18 mouse cellular contexts compared by ENCODE assay signal in the genomic region with DNA sequence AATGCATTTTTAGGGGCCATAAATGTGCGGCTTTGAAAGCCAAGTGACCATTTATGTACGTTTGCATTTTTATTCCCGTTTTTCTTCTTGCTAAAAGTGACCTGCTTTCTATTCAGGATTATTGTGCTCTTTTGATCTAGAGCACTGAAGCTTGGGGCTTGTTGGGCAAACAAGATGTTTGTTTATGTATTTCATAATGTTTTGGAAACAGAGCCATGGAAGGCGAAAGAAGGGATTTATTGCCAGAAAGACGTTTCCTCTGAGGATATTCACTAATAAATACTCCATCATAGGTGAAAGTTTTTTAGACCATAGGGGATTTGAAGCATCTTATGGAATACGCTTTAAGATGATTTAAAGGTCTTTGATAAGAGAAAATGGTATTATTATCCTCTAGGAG. TPM values are rescaled to one million over a fixed set of nuclear protein-coding genes. Genes with fewer than 3 reads are reported as not detected.
DNase-seq lines count a peak whose midpoint lies in the region; ATAC-seq and TF ChIP-seq lines count a peak whose summit lies in the region.
"Had no signal": no experiment of that assay in that cellular context is flagged by ENCODE, and none has a peak within 500 bp of the region (broad histone marks: within the 10 kb centered on the region; RNA-seq: fewer than 3 reads in every experiment).

No protein-coding gene starts in this region.

- DNase-seq in lung, embryonic 14.5 days, result peak; percentile 27
- no peak for DNase-seq in lung, adult 2 months
- DNase-seq in lung, postnatal 0 days (ENCODE audit: low spot score), result peak; percentile 35
- DNase-seq in lung, postnatal 25 days (ENCODE audit: low spot score), result no peak
- DNase-seq in adipocyte (ENCODE audit: low spot score), result peak; percentile 77
- no peak for DNase-seq in limb, embryonic 10.5 days (ENCODE audit: low spot score)
- DNase-seq: adrenal gland, adult 8-10 months; adrenal gland, postnatal 14 days; adrenal gland, postnatal 36 days; cerebellum, adult 11-12 months; cerebellum, adult 2 months; cerebellum, adult 9-10 months; cerebellum, postnatal 10 days; cerebellum, postnatal 25 days had no signal

- H3K9me3 ChIP-seq in lung, embryonic 14.5 days (ENCODE audit: low read depth, low read length), result no peaks in the 10 kb centered on the region
- H3K9me3 ChIP-seq in lung, postnatal 0 days (ENCODE audit: low read length), result no peaks in the 10 kb centered on the region
- no peaks in the 10 kb centered on the region for H3K9me3 ChIP-seq in limb, embryonic 10.5 days (replicated peaks)
- H3K9me3 ChIP-seq: embryonic facial prominence, embryonic 10.5 days; embryonic facial prominence, embryonic 12.5 days; forebrain, embryonic 13.5 days; forebrain, embryonic 15.5 days had no signal

- TF ChIP-seq POLR2A in lung, adult 2 months (IDR thresholded peaks at IDR 0.05; ENCODE audit: borderline replicate concordance, extremely low read depth, low read depth, low read length), result no peak

- H3K4me3 ChIP-seq in lung, embryonic 14.5 days (ENCODE audit: low read depth, low read length), result no peak overlapping the region
- H3K4me3 ChIP-seq in lung, adult 2 months (replicated peaks; ENCODE audit: extremely low read depth, low read depth, low read length), result no peak overlapping the region
- no peak overlapping the region for H3K4me3 ChIP-seq in lung, postnatal 0 days (ENCODE audit: low read depth, low read length)
- H3K4me3 ChIP-seq in limb, embryonic 10.5 days, result no peak overlapping the region
- H3K4me3 ChIP-seq: embryonic facial prominence, embryonic 10.5 days; embryonic facial prominence, embryonic 12.5 days; forebrain, embryonic 13.5 days; forebrain, embryonic 15.5 days had no signal

- no peaks in the 10 kb centered on the region for H3K36me3 ChIP-seq in lung, embryonic 14.5 days (ENCODE audit: insufficient read depth)
- no peaks in the 10 kb centered on the region for H3K36me3 ChIP-seq in lung, postnatal 0 days (ENCODE audit: insufficient read depth, low read length)
- no peaks in the 10 kb centered on the region for H3K36me3 ChIP-seq in limb, embryonic 10.5 days
- H3K36me3 ChIP-seq: embryonic facial prominence, embryonic 10.5 days; embryonic facial prominence, embryonic 12.5 days; forebrain, embryonic 15.5 days had no signal

- 56% methylated on average over 6 of the region's 6 CpGs for WGBS in lung, embryonic 14.5 days
- 44% methylated on average over 6 of the region's 6 CpGs for WGBS in lung, adult 2 months
- WGBS in lung, postnatal 0 days, result 50% methylated on average over 6 of the region's 6 CpGs
- WGBS in limb, embryonic 10.5 days, result 89% methylated on average over 6 of the region's 6 CpGs

- no peak for ATAC-seq in lung, embryonic 14.5 days (ENCODE audit: insufficient read depth)
- no peak for ATAC-seq in lung, postnatal 0 days
- ATAC-seq: forebrain, embryonic 13.5 days; forebrain, embryonic 15.5 days had no signal

- no peak overlapping the region for H3K4me2 ChIP-seq in lung, embryonic 14.5 days
- H3K4me2 ChIP-seq in lung, postnatal 0 days (replicated peaks; ENCODE audit: low read depth, low read length), result no peak overlapping the region
- H3K4me2 ChIP-seq: embryonic facial prominence, embryonic 12.5 days; forebrain, embryonic 13.5 days; forebrain, embryonic 15.5 days had no signal

- no peak overlapping the region for H3K27ac ChIP-seq in lung, embryonic 14.5 days (ENCODE audit: low read depth)
- H3K27ac ChIP-seq in lung, postnatal 0 days (ENCODE audit: low read length), result no peak overlapping the region
- no peak overlapping the region for H3K27ac ChIP-seq in limb, embryonic 10.5 days
- H3K27ac ChIP-seq: embryonic facial prominence, embryonic 10.5 days; embryonic facial prominence, embryonic 12.5 days; forebrain, embryonic 13.5 days; forebrain, embryonic 15.5 days had no signal

- H3K4me1 ChIP-seq in lung, embryonic 14.5 days (ENCODE audit: insufficient read depth), result peaks cover 24% of the 10 kb centered on the region
- H3K4me1 ChIP-seq in lung, adult 2 months (ENCODE audit: control insufficient read depth, insufficient read depth, low read length), result peaks cover 26% of the 10 kb centered on the region
- peaks cover 8% of the 10 kb centered on the region; the same call in 1 of the 2 replicates for H3K4me1 ChIP-seq in lung, postnatal 0 days (ENCODE audit: insufficient read depth, low read depth, low read length)
- peaks cover 9% of the 10 kb centered on the region for H3K4me1 ChIP-seq in limb, embryonic 10.5 days

- H3K27me3 ChIP-seq in lung, embryonic 14.5 days (ENCODE audit: insufficient read depth, low read length), result no peaks in the 10 kb centered on the region
- no peaks in the 10 kb centered on the region for H3K27me3 ChIP-seq in lung, postnatal 0 days (replicated peaks; ENCODE audit: insufficient read depth, low read length)
- H3K27me3 ChIP-seq in limb, embryonic 10.5 days (ENCODE audit: low read depth, poor library complexity, severe bottlenecking), result no peaks in the 10 kb centered on the region
- H3K27me3 ChIP-seq: embryonic facial prominence, embryonic 12.5 days; forebrain, embryonic 13.5 days; forebrain, embryonic 15.5 days had no signal

- no peak for TF ChIP-seq EP300 in lung, postnatal 0 days (IDR thresholded peaks at IDR 0.05)

- no peak for TF ChIP-seq CTCF in lung, embryonic 14.5 days (IDR thresholded peaks at IDR 0.05; ENCODE audit: low read depth)
- TF ChIP-seq CTCF in lung, adult 2 months (IDR thresholded peaks at IDR 0.05; ENCODE audit: insufficient read depth, low read length), result no peak
- no peak for TF ChIP-seq CTCF in lung, postnatal 0 days (IDR thresholded peaks at IDR 0.05)

- H3K9ac ChIP-seq in lung, embryonic 14.5 days, result no peak overlapping the region
- no peak overlapping the region for H3K9ac ChIP-seq in lung, postnatal 0 days (replicated peaks; ENCODE audit: low read depth)
- H3K9ac ChIP-seq: embryonic facial prominence, embryonic 12.5 days; forebrain, embryonic 13.5 days; forebrain, embryonic 15.5 days had no signal

RNA-seq across cellular contexts. Expression of gene Plcb1, which starts 35.3 kb away (rescaled TPM):
- polyA plus RNA-seq in lung, embryonic 14.5 days (2014; fragmentation: Nextera tagmentation; extraction: Ambion mirVana), result 21.5 and 26.9 TPM in 2 replicates
- 6.0 and 6.2 TPM in 2 replicates for polyA plus RNA-seq in lung, adult 2 months (2012; rRNA removed)
- 8.7 and 12.3 TPM in 2 replicates for polyA plus RNA-seq in lung, postnatal 0 days (2015; fragmentation: Nextera tagmentation; extraction: Ambion mirVana)
- polyA plus RNA-seq in limb, embryonic 10.5 days (2016; fragmentation: Nextera tagmentation; extraction: Ambion mirVana), result 9.7 and 12.2 TPM in 2 replicates

Comparison
In these comparisons a context has a peak if more than half of its experiments do, and no peak if none do; other contexts are left out.
1. DNase-seq: peak in lung, embryonic 14.5 days (single experiment), lung, postnatal 0 days (single experiment) and adipocyte (single experiment); none in lung, adult 2 months (single experiment), lung, postnatal 25 days (single experiment) and limb, embryonic 10.5 days (single experiment).